Mouse (Mus musculus) layer of hippocampus, postnatal 14 days (tissue): ENCODE measurements around the gene 4930432M17Rik. TPM values are rescaled to one million over a fixed set of nuclear protein-coding genes. Genes with fewer than 3 reads are reported as not detected.

Experiments used
- DNase-seq, 2 experiments: peaks; one replicate each; pipeline ENCODE4 v3.0.0; 2021 to 2022; ENCODE audit warnings: low spot score in 2 of 2, mixed read lengths in 1 of 2
- total RNA-seq, 2 experiments: library from RNA; stranded (reverse); gene quantifications; 2 replicates each; pipeline ENCODE4 v1.2.3; 2021

4930432M17Rik gene
- total RNA-seq, 2 experiments from 2014 or later, result not detected

GRCm38 (mm10) chr3:121707106-121707505 is 36.5 kb downstream of the 4930432M17Rik start:
- DNase-seq, result no peak

GRCm38 (mm10) chr3:121710894-121711531 is 40.5 kb downstream of the 4930432M17Rik start:
- no peak for DNase-seq

GRCm38 (mm10) chr3:121712222-121712621 is 41.7 kb downstream of the 4930432M17Rik start:
- no peak for DNase-seq

GRCm38 (mm10) chr3:121713151-121713701 is 42.7 kb downstream of the 4930432M17Rik start:
- no peak for DNase-seq

- DNase-seq, result no peak
Observed at GRCm38 (mm10) chr3:121713816-121714215, 43.3 kb downstream of the 4930432M17Rik start.

GRCm38 (mm10) chr3:121714461-121714860 is 43.9 kb downstream of the 4930432M17Rik start:
- DNase-seq, result no peak

- no peak for DNase-seq
Observed at GRCm38 (mm10) chr3:121715336-121715735, 44.8 kb downstream of the 4930432M17Rik start.

GRCm38 (mm10) chr3:121715741-121716459 is 45.3 kb downstream of the 4930432M17Rik start:
- peak in 1 of 2 experiments; percentile 73 for DNase-seq

- no peak for DNase-seq
Observed at GRCm38 (mm10) chr3:121716480-121716879, 45.9 kb downstream of the 4930432M17Rik start.

GRCm38 (mm10) chr3:121718679-121719078 is 48.1 kb downstream of the 4930432M17Rik start:
- DNase-seq, result no peak

- no peak for DNase-seq
Observed at GRCm38 (mm10) chr3:121719701-121720100, 49.1 kb downstream of the 4930432M17Rik start.

- no peak for DNase-seq
Observed at GRCm38 (mm10) chr3:121720801-121721690, 50.5 kb downstream of the 4930432M17Rik start.

- DNase-seq, result no peak
Observed at GRCm38 (mm10) chr3:121721691-121722070, 51.1 kb downstream of the 4930432M17Rik start.

- peak; percentile 70 to 81 for DNase-seq
Observed at GRCm38 (mm10) chr3:121722971-121723844, 52.6 kb downstream of the 4930432M17Rik start, which contains the start of gene F3. Gene F3 (plus strand): TSS chr3:121723537.

GRCm38 (mm10) chr3:121723968-121724524 is 53.5 kb downstream of the 4930432M17Rik start:
- no peak for DNase-seq

GRCm38 (mm10) chr3:121724553-121724952 is 54.0 kb downstream of the 4930432M17Rik start:
- DNase-seq, result no peak

- DNase-seq, result no peak
Observed at GRCm38 (mm10) chr3:121725651-121726050, 55.1 kb downstream of the 4930432M17Rik start.

GRCm38 (mm10) chr3:121729678-121730077 is 59.1 kb downstream of the 4930432M17Rik start:
- DNase-seq, result no peak
